Mouse (Mus musculus) heart, postnatal 0 days (tissue): ENCODE measurements around the gene Olfr462. TPM values are rescaled to one million over a fixed set of nuclear protein-coding genes. Genes with fewer than 3 reads are reported as not detected.

Experiments
- ATAC-seq: fragments of 200-750 bp; cut with Nextera tagmentation; 2 replicates; pipeline ENCODE4 v1.8.0; 2017; ENCODE audit warnings: low read depth, moderate number of reproducible peaks, moderate library complexity; ENCODE audit not compliant: insufficient read depth
- DNase-seq: peaks from one replicate; pipeline ENCODE4 v3.0.0-alpha.2; 2016; ENCODE audit warnings: low spot score
- H3K27ac ChIP-seq: fragments of 300-500 bp; sonication (generic); 2 replicates; pipeline ENCODE4 v1.5.1; 2014; ENCODE audit warnings: low read depth, mild to moderate bottlenecking
- H3K27me3 ChIP-seq: fragments of 300-500 bp; sonication (generic); 2 replicates; pipeline ENCODE4 v1.6.1; 2014; ENCODE audit warnings: low read length, mixed read lengths; ENCODE audit not compliant: control insufficient read depth, insufficient read depth
- H3K36me3 ChIP-seq: fragments of 300-500 bp; sonication (generic); replicated peaks from 2 replicates; pipeline ENCODE4 v1.6.1; 2014; ENCODE audit warnings: low read length, mixed read lengths; ENCODE audit not compliant: control insufficient read depth, insufficient read depth
- H3K4me1 ChIP-seq: fragments of 300-500 bp; sonication (generic); 2 replicates; pipeline ENCODE4 v1.6.1; 2014; ENCODE audit warnings: antibody characterized with exemption; ENCODE audit not compliant: control insufficient read depth, insufficient read depth
- H3K4me2 ChIP-seq: fragments of 300-500 bp; sonication (generic); 2 replicates; pipeline ENCODE4 v1.6.1; 2014; ENCODE audit warnings: low read depth, mild to moderate bottlenecking, low read length, moderate library complexity
- H3K4me3 ChIP-seq: fragments of 300-500 bp; sonication (generic); 2 replicates; pipeline ENCODE4 v1.5.1; 2014; ENCODE audit warnings: low read depth, low read length
- H3K9ac ChIP-seq: fragments of 300-500 bp; sonication (generic); replicated peaks from 2 replicates; pipeline ENCODE4 v1.6.1; 2014; ENCODE audit warnings: low read depth, low read length, mixed read lengths
- H3K9me3 ChIP-seq: fragments of 300-500 bp; sonication (generic); replicated peaks from 2 replicates; pipeline ENCODE4 v1.6.1; 2016; ENCODE audit warnings: low read length; ENCODE audit not compliant: control insufficient read depth
- CTCF ChIP-seq: IDR thresholded peaks from 2 replicates; pipeline ENCODE4 v1.5.1; 2016; ENCODE audit warnings: antibody characterized with exemption, control low read depth, low read depth
- EP300 ChIP-seq: IDR thresholded peaks from 2 replicates; pipeline ENCODE4 v1.6.1; 2016; ENCODE audit warnings: antibody characterized with exemption, low read depth
- WGBS: fragments of 180-500 bp; shearing (Covaris S2); extraction: QIAGEN DNeasy Blood & Tissue Kit; methylation state at CpG from one replicate; pipeline ENCODE4 v1.1.7; 2014; 5-methylcytosine and 5-hydroxymethylcytosine counted together
- polyA plus RNA-seq: library from polyadenylated mRNA; unstranded; fragments of >200 nt; fragmentation: Nextera tagmentation; extraction: Ambion mirVana; gene quantifications from 2 replicates; pipeline ENCODE4 v1.2.1, GENCODE M21; 2015
- total RNA-seq: library from RNA; depleted of rRNA; stranded (reverse); fragments of >200 nt; gene quantifications from 2 replicates; pipeline ENCODE4 v1.2.3, GENCODE M21; 2014; ENCODE audit warnings: low replicate concordance

Olfr462 gene
- total and polyA plus RNA-seq, 2 experiments from 2014 or later, result not detected

DNA sequence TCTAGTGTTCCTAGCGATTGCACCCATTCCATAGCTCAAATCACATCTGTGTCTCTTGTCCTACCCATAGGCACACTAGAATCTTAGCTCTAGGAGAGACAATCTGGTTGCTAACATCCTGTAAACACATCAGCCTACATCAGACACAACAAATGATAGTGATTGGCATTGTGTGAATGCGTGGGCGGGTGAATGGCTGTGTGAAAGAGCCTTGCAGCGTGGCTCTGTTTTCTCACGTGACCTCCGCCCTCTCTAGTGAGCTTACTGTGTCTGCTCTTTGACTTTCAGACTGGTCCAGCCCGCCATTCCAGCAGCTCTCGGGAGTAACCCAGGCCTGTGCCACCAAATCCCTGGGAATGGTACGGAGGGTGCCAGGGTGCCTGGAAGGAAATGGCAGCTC is 31.6 kb downstream of the Olfr462 start:
- ATAC-seq, result no peak
- no peaks in the 10 kb centered on the region for H3K9me3 ChIP-seq
- TF ChIP-seq EP300 (no peak), CTCF (no peak)
- WGBS, result 85% methylated on average over 9 of the region's 9 CpGs
- no peaks in the 10 kb centered on the region for H3K27me3 ChIP-seq
- H3K4me3 ChIP-seq, result no peak overlapping the region
- peaks cover 19% of the 10 kb centered on the region for H3K36me3 ChIP-seq
- H3K4me1 ChIP-seq, result no peaks in the 10 kb centered on the region
- H3K27ac ChIP-seq, result no peak overlapping the region
- H3K9ac ChIP-seq, result no peak overlapping the region
- H3K4me2 ChIP-seq, result no peak overlapping the region
- no peak for DNase-seq

DNA sequence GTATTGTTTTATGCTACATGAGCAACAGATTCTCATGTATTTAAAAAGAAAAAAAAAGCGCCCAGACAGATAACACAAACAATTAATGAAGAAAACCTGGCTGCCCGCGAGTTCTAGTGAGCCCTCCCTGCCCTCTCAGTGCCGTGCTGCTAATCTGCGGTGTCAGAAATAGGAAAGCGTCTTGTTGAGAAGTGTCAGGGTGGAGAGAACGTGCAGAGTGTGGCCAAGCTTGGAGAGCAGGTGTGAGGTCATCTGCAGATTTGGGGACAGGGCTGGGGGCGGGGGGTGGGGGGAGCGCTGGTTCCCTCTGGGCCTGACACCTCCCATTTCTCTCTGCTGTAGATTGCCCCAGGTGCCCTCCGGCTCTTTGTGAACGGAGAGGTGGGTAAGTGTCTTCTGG is 32.8 kb downstream of the Olfr462 start:
- peak; percentile 47; the same call in 1 of the 2 replicates for ATAC-seq
- Histone ChIP-seq H3K27ac (no peak overlapping the region), H3K36me3 (peaks cover 19% of the 10 kb centered on the region), H3K4me3 (no peak overlapping the region), H3K4me1 (no peaks in the 10 kb centered on the region), H3K9me3 (no peaks in the 10 kb centered on the region), H3K4me2 (no peak overlapping the region), H3K9ac (no peak overlapping the region), H3K27me3 (no peaks in the 10 kb centered on the region)
- WGBS, result 55% methylated on average over 11 of the region's 11 CpGs
- no peak for DNase-seq
- TF ChIP-seq CTCF, result no peak
- TF ChIP-seq EP300, result no peak

- Histone ChIP-seq H3K9ac (no peak overlapping the region), H3K36me3 (peaks cover 19% of the 10 kb centered on the region), H3K4me2 (no peak overlapping the region), H3K9me3 (no peaks in the 10 kb centered on the region), H3K4me3 (no peak overlapping the region), H3K27me3 (no peaks in the 10 kb centered on the region), H3K4me1 (peaks cover 6% of the 10 kb centered on the region), H3K27ac (no peak overlapping the region)
- ATAC-seq (no peak), DNase-seq (no peak)
- TF ChIP-seq EP300, result no peak
- TF ChIP-seq CTCF, result no peak
- WGBS, result 81% methylated on average over 7 of the region's 7 CpGs
Observed at GRCm38 (mm10) chr11:87854550-87854949, 37.5 kb downstream of the Olfr462 start.

- peak overlapping the region; percentile 70 for H3K4me3 ChIP-seq
- whole genome bisulfite sequencing, result 45% methylated on average over 8 of the region's 8 CpGs
- peak; percentile 15; the same call in 1 of the 2 replicates for ATAC-seq
- TF ChIP-seq EP300, result no peak
- TF ChIP-seq CTCF, result no peak
- no peak for DNase-seq
- H3K4me1 ChIP-seq, result peaks cover 6% of the 10 kb centered on the region
- H3K27ac ChIP-seq, result peak overlapping the region; percentile 56
- H3K9ac ChIP-seq, result peak overlapping the region; percentile 51
- no peaks in the 10 kb centered on the region for H3K27me3 ChIP-seq
- H3K36me3 ChIP-seq, result peaks cover 19% of the 10 kb centered on the region
- peak overlapping the region; percentile 91 for H3K4me2 ChIP-seq
- no peaks in the 10 kb centered on the region for H3K9me3 ChIP-seq
Observed at GRCm38 (mm10) chr11:87853597-87853954, 38.5 kb downstream of the Olfr462 start.

GRCm38 (mm10) chr11:87852690-87853596 is 39.1 kb downstream of the Olfr462 start, which contains the start of gene Mks1:
Gene Mks1 (plus strand): TSS chr11:87853215.
- peak within 1 kb of the TSS; percentile 51 for H3K9ac ChIP-seq
- TF ChIP-seq EP300 (no peak), CTCF (no peak)
- H3K9me3 ChIP-seq, result no peaks in the 10 kb centered on the region
- peak within 1 kb of the TSS; percentile 70 for H3K4me3 ChIP-seq
- peak within 1 kb of the TSS; percentile 56 for H3K27ac ChIP-seq
- peaks cover 14% of the 10 kb centered on the region for H3K36me3 ChIP-seq
- WGBS, result 4% methylated on average over 40 of the region's 40 CpGs
- H3K4me2 ChIP-seq, result peak within 1 kb of the TSS; percentile 91
- no peaks in the 10 kb centered on the region for H3K27me3 ChIP-seq
- peaks cover 6% of the 10 kb centered on the region for H3K4me1 ChIP-seq
- DNase-seq (peak; percentile 93), ATAC-seq (peak; percentile 93)
